Mouse (Mus musculus) sigmoid colon, adult 10 weeks (tissue): ENCODE results near the gene Ttc39d. TPM values are rescaled to one million over a fixed set of nuclear protein-coding genes. Genes with fewer than 3 reads are reported as not detected.

Source experiments
- polyA plus RNA-seq: library from polyadenylated mRNA; stranded (reverse); fragments of 350-450 nt; fragmentation: Illumina TruSeq; extraction: RNeasy Lipid Tissue Mini Kit (QIAGEN cat#74804); gene quantifications from one replicate; pipeline ENCODE4 v1.2.3, GENCODE M21; 2014; ENCODE audit warnings: low read depth, low replicate concordance

Gene Ttc39d
- polyA plus RNA-seq: 0.22 TPM

GRCm38 (mm10) chr17:80206671-80207581, at the start of gene Ttc39d, which contains the start of gene Srsf7:
Gene Ttc39d, plus strand, starts transcription at chr17:80207460.
Gene Srsf7, minus strand, starts transcription at chr17:80207307.

GRCm38 (mm10) chr17:80224326-80225116, 17.3 kb downstream of the Ttc39d start, which contains the start of gene Gemin6:
Gene Gemin6, plus strand, starts transcription at chr17:80224441.

Other genes with a start within 250 kb of the Ttc39d start
- 134 TPM for gene Hnrnpll, start 145.1 kb upstream of the Ttc39d start, polyA plus RNA-seq
- gene Galm, start 80.0 kb upstream of the Ttc39d start, polyA plus RNA-seq: 51.7 TPM
- 311 TPM for gene Srsf7, start 153 bp upstream of the Ttc39d start, polyA plus RNA-seq
- 7.2 TPM for gene Gemin6, start 17.0 kb downstream of the Ttc39d start, polyA plus RNA-seq
- 8.4 TPM for gene Morn2, start 82.7 kb downstream of the Ttc39d start, polyA plus RNA-seq
- 21.7 TPM for gene Dhx57, start 83.0 kb downstream of the Ttc39d start, polyA plus RNA-seq
- not detected for gene Arhgef33, start 99.9 kb downstream of the Ttc39d start, polyA plus RNA-seq
- not detected for gene Gm10190, start 166.1 kb downstream of the Ttc39d start, polyA plus RNA-seq